Mouse (Mus musculus) CH12F3 (cell line): ENCODE data around the gene Btbd11.

Experiments used
- in situ Hi-C: fragments of 300-500 bp; cut with MboI; formaldehyde crosslinking; loops from 2 replicates; pipeline ENCODE4 v1.14.3; 2020; ENCODE audit warnings: low sequenced_read_pairs

Btbd11 gene

DNA sequence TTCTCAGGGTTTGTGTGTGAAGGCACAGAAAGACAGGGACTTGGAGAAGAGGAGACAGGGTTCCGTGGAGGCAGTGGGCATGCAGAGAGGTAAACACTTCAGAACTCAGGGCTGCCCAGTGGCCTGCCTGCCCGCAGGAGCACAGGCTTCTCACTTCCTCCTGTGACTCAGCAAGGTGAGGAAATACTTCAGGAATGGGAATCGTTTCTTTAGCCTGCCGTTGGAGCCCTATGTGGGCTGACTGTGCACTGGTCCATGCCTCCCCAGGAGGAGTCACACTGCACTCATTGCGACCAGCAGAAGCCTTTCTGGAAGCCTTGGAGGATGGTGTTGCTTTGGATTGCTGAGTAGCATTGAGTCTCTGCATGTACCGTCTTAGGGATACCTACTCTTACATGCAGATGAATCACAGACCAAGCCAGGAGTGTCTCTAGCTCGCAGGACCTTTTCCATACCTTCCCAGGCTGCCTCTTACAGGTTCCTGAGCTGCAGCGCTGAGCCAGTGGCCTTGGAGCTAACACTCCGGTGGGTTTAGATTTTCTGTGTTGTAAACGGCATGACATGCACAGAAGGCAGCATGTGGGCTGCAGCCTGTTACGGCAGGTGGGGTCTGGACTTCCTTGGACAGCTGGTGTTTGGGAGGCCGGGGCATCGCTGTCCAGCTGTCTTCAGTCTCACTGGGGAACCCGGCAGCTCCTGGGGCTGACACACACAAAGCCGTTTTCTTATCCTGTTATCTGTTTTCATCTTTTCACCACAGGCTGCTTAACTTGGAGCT lies 34.4 kb downstream of the Btbd11 start:
- in situ Hi-C loops: no loop called here

DNA sequence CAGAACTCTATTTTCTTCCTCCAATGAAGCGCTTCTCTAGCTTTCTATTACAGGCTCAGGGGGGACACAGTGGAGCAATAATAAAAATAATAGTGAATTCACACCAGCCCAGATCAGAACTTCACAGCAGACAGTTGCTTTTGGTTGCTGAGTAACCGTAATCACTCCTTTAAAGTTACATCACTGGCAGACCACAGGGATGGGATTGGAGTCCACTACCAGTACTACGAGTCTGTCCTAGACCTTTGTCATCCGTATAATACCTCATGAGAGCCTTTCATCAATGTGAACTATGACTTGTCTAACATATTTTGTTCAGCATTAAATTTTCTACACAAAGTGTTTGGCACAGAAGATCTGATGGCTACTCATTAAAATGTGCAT lies 35.0 kb downstream of the Btbd11 start:
- in situ Hi-C loops: no loop called here

GRCm38 (mm10) chr10:85425756-85426155 lies 39.1 kb downstream of the Btbd11 start:
- in situ Hi-C loops: no loop called here

- in situ Hi-C loops: no loop called here
These were observed 50.6 kb downstream of the Btbd11 start for GRCm38 (mm10) chr10:85437217-85437616.

GRCm38 (mm10) chr10:85443371-85443770 lies 56.8 kb downstream of the Btbd11 start:
- in situ Hi-C loops: no loop called here

- in situ Hi-C loops: no loop called here
These were observed 59.3 kb downstream of the Btbd11 start for GRCm38 (mm10) chr10:85445891-85446290.

- in situ Hi-C loops: no loop called here
These were observed 60.1 kb downstream of the Btbd11 start for GRCm38 (mm10) chr10:85446700-85447099.

- in situ Hi-C loops: no loop called here
These were observed 61.3 kb downstream of the Btbd11 start for GRCm38 (mm10) chr10:85447869-85448268.

- in situ Hi-C loops: no loop called here
These were observed 65.2 kb downstream of the Btbd11 start for GRCm38 (mm10) chr10:85451629-85452368.

DNA sequence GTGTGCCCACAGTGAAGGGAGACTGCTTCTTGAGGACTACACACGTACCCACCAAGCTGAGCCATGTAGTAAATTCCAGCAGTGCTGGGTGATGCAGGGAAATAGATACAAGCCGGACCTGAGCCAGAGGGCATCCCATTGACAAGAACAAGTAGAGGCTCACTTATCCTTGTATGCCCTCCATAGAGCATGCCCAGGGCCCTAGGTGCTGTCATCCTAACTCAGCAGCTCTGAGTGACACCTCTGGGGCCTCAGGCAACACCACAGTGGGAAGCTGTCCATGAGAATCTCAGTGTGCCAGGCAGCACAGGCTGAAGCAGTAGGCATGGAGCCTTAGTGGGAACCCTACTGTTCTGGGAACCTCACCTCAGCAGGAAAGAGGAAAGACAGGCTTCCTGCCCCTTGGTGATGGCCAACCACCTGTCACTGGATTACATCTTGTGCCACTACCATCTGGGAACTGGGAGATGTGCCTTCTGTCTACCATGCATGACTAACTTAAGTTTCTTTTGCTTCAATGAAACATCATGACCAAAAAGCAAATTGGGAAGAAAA lies 66.7 kb downstream of the Btbd11 start:
- in situ Hi-C loops: no loop called here

DNA sequence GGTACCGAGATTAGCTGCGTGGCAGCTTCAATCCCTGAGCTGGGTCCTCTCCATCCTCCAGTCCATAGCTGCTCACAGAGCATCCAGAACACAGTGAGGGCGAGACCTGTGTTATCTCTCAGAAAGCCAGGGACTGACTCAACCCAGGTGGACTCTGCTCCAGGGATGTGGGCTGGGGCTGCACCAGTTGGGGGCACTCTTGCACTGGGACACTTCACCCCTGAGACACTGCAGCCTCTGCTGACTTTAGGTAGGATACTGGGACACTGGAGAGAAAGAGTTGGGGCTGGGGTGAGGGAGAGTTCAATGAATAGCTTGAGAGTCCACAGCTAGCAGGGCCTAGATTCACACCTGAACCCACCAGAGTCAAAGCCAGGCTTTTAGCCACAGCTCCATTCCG lies 69.4 kb downstream of the Btbd11 start:
- in situ Hi-C loops: no loop called here

GRCm38 (mm10) chr10:85458744-85459344 lies 72.2 kb downstream of the Btbd11 start:
- in situ Hi-C loops: no loop called here

- in situ Hi-C loops: no loop called here
These were observed 74.1 kb downstream of the Btbd11 start for GRCm38 (mm10) chr10:85460736-85461135.

- in situ Hi-C loops: no loop called here
These were observed 77.5 kb downstream of the Btbd11 start for GRCm38 (mm10) chr10:85464152-85464551.

GRCm38 (mm10) chr10:85465516-85466408 lies 79.1 kb downstream of the Btbd11 start:
- in situ Hi-C loops: no loop called here

DNA sequence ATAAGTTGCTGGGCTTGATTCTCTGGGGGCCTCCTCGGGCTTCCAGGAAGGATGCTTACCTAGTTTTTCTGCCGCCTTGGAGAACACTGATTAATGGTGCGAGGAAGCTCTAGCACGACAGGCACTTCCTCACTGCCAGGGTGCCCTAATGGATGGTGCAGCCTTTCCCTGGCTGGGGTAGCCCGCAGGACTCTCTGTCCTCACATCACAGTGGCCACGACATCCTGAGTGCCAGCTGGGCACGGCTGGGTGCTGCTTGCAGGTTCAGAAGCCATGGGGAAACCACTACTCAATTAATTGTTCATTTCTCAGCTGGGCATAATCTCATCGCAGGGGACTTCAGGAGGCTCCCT lies 79.8 kb downstream of the Btbd11 start:
- in situ Hi-C loops: no loop called here

DNA sequence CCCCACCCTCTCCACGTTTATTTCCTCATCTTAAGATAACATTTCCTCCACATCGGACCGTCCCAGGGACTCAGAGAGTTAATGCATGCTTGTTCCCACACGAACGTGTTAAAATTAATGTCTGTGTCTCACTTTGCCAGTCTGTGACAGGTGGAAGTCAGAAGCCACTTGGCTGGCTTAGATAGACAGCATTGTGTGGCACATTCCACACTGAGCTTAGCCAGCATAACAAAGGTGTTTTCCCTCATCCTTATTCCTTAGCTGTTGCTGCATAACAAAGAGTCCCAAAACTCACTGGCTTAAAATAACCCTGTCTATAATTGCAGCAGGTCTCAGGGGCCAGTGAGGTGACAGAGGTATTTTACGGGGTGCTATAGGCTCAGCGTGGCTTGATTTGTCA lies 80.8 kb downstream of the Btbd11 start:
- in situ Hi-C loops: no loop called here

GRCm38 (mm10) chr10:85468527-85468926 lies 81.9 kb downstream of the Btbd11 start:
- in situ Hi-C loops: no loop called here

DNA sequence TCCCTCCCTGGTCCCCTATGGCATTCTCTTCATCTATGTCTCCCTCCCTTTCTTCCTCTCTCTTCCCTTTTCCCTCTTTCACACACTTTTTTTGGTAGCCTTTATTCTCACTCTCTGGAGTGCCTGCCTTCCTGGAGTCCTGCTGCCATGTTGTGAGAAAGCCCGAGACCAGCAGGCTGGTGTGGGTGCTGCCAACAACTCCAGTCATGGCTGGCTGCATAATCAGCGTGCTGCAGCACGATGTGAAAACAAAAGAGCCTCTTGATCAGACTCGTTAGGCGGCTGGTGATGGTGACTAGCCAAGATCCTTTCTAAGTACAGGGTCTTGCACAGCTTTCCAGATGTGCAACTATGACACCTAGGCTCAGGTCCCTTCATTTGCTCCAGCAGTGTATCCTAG lies 82.7 kb downstream of the Btbd11 start:
- in situ Hi-C loops: no loop called here

DNA sequence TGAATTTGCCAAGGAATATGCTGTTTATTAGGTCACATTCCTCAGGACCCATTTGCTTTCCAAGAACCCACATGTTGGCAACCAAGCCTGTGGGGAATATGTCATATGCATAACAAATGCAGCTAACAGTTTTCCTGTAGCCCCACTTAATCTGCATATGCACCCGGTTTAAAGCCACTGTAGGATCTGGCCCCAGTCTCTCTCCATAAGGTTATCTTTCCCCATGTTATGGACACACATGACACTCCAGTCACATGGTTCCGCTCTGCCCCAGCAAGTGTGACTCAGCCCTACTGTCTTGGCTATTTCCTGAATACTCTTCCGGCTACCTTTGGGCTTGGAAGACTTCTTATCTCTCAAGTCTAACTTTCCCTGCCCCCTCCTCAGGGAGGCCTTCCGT lies 86.7 kb downstream of the Btbd11 start:
- in situ Hi-C loops: no loop called here

DNA sequence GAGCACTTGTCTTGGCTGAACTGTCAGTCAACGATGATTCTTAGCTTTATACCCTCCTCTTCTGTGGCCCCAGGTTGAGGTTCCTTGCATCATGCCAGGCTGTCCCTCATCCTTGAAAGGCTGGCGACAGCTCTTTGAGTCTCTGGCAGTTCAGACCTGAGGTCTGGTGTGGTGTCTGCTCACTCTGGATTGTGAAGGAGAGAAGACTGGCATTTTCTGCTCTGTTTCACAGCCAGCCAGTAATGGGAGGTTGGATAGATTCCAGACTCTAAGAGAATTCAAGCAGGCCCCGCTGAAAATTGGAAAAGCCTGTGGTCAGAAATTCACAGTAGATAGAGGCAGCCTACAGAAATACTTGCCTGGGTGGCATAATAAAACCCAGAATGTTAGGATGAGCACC lies 87.3 kb downstream of the Btbd11 start:
- in situ Hi-C loops: no loop called here
